Mouse (Mus musculus): ENCODE results near the gene Faf2. TPM values are rescaled to one million over a fixed set of nuclear protein-coding genes. Genes with fewer than 3 reads are reported as not detected.
A peak's percentile ranks its signal among the peaks of the same experiment; 100 is the strongest.

The Faf2 gene
- total and polyA plus RNA-seq, 3 experiments = 40.8 to 51.7 (median 43.7) TPM

DNA sequence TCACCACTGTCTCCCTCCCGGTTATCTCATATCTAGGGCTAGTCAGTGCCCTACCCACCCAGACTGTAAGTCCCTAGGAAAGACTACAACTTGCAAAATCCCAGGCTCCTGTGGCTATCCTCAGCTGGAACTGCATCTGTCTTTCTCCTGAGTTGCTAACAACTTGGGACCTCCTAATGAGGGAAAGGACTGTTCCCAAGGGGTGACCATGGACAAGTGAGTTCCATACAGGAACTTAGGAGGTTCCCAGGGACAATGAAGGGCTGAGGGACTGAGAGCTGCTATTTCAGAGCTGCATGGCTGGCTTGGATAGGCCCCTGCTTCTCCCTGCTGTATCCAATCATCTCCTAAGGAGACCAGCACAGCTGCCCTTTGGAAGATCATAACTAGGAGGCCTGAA is 12.3 kb upstream of the Faf2 start:
- H3K4me2 ChIP-seq (ENCODE audit: insufficient read depth, low read depth, poor library complexity, severe bottlenecking) = no peak overlapping the region
- H3K79me2 ChIP-seq (replicated peaks; ENCODE audit: control insufficient read depth, extremely low read depth, insufficient read depth, poor library complexity, severe bottlenecking) = no peaks in the 10 kb centered on the region
- peaks cover 0 to 10% of the 10 kb centered on the region in 2 experiments; a peak in 2 of 4 replicates for H3K4me1 ChIP-seq (ENCODE audit: control insufficient read depth in 1 of 2, insufficient read depth in 2 of 2)
- dilution Hi-C loops (cut with MboI; ENCODE audit: extremely low pct_ligation_motif_present, extremely low pct_unique_long_range_greater_than_20kb, low sequenced_read_pairs) = no loop called here
- H3K36me3 ChIP-seq (replicated peaks in 1 of 2; ENCODE audit: control insufficient read depth in 1 of 2, insufficient read depth in 1 of 2, low read length in 1 of 2) = peaks cover 0 to 12% of the 10 kb centered on the region in 2 experiments
- TF ChIP-seq POLR2A (IDR thresholded peaks at IDR 0.05; ENCODE audit: low read depth, low read length) (no peak), TBP (conservative IDR thresholded peaks at IDR 0.05; ENCODE audit: low read depth, low read length) (no peak), SIN3A (IDR thresholded peaks at IDR 0.05; ENCODE audit: low read length) (no peak), TCF12 (IDR thresholded peaks at IDR 0.05; ENCODE audit: low read depth, low read length) (no peak), USF2 (conservative IDR thresholded peaks at IDR 0.05; ENCODE audit: low read depth, low read length) (no peak), BHLHE40 (IDR thresholded peaks at IDR 0.05; ENCODE audit: low read depth, low read length) (no peak), CHD2 (IDR thresholded peaks at IDR 0.05; ENCODE audit: low read length) (no peak), GABPA (IDR thresholded peaks at IDR 0.05; ENCODE audit: insufficient replicate concordance, low read depth, low read length) (no peak)
- no peak overlapping the region for H3K9ac ChIP-seq (ENCODE audit: insufficient read depth, low read depth)
- no peak overlapping the region for H3K4me3 ChIP-seq (replicated peaks in 1 of 3; ENCODE audit: low read depth in 2 of 3, low read length in 2 of 3, poor library complexity in 1 of 3)
- DNase-seq (ENCODE audit: extremely low read depth) = no peak
- no peaks in the 10 kb centered on the region for H3K9me3 ChIP-seq (replicated peaks; ENCODE audit: low read length)
- no peaks in the 10 kb centered on the region for H3K27me3 ChIP-seq (replicated peaks)
- in situ Hi-C loops (cut with MboI; ENCODE audit: low pct_ligation_motif_present, low pct_unique_long_range_greater_than_20kb, low sequenced_read_pairs) = no loop called here
- H3K27ac ChIP-seq (ENCODE audit: insufficient read depth, low read depth) = no peak overlapping the region

DNA sequence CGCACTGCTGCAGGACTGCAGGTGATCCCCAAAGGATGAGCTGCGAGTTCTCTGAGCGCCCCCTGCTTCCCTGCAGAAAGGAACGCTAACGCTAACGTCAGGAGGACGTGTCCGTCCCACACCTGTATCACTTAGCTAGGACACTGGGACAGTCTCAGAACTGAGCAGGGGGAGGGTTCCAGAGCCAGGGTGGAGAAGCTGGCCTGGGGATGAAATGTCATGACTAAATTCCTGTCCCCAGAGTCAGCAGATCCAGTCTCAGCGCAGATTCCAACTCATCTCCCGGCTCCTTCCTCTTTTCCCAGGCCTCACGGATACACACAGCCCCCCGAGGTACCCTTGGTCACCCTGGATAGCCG is 11.0 kb upstream of the Faf2 start:
- peak overlapping the region; percentile 48 for H3K4me2 ChIP-seq (ENCODE audit: insufficient read depth, low read depth, poor library complexity, severe bottlenecking)
- no peaks in the 10 kb centered on the region for H3K79me2 ChIP-seq (replicated peaks; ENCODE audit: control insufficient read depth, extremely low read depth, insufficient read depth, poor library complexity, severe bottlenecking)
- in situ Hi-C loops (cut with MboI; ENCODE audit: low pct_ligation_motif_present, low pct_unique_long_range_greater_than_20kb, low sequenced_read_pairs) (no loop called here), dilution Hi-C loops (cut with MboI; ENCODE audit: extremely low pct_ligation_motif_present, extremely low pct_unique_long_range_greater_than_20kb, low sequenced_read_pairs) (no loop called here)
- DNase-seq (ENCODE audit: extremely low read depth) = no peak
- no peak overlapping the region for H3K27ac ChIP-seq (ENCODE audit: insufficient read depth, low read depth)
- peak overlapping the region; percentile 61 to 74 (median 65) for H3K4me3 ChIP-seq (replicated peaks in 1 of 3; ENCODE audit: low read depth in 2 of 3, low read length in 2 of 3, poor library complexity in 1 of 3)
- H3K27me3 ChIP-seq (replicated peaks) = no peaks in the 10 kb centered on the region
- H3K9me3 ChIP-seq (replicated peaks; ENCODE audit: low read length) = no peaks in the 10 kb centered on the region
- peaks cover 0 to 10% of the 10 kb centered on the region in 2 experiments; a peak in 2 of 4 replicates for H3K4me1 ChIP-seq (ENCODE audit: control insufficient read depth in 1 of 2, insufficient read depth in 2 of 2)
- peak overlapping the region; percentile 42 for H3K9ac ChIP-seq (ENCODE audit: insufficient read depth, low read depth)
- H3K36me3 ChIP-seq (replicated peaks in 1 of 2; ENCODE audit: control insufficient read depth in 1 of 2, insufficient read depth in 1 of 2, low read length in 1 of 2) = peaks cover 0 to 7% of the 10 kb centered on the region in 2 experiments
- TF ChIP-seq ZMIZ1 (IDR thresholded peaks at IDR 0.05; ENCODE audit: low read depth, low read length) = no peak
- TF ChIP-seq ZNF384 (IDR thresholded peaks at IDR 0.05; ENCODE audit: low read depth, low read length) = no peak
- TF ChIP-seq MYC (IDR thresholded peaks at IDR 0.05; ENCODE audit: low read depth, low read length) = no peak
- no peak for TF ChIP-seq MAZ (IDR thresholded peaks at IDR 0.05; ENCODE audit: low read depth, low read length)
- TF ChIP-seq IRF4 (IDR thresholded peaks at IDR 0.05; ENCODE audit: low read depth, low read length) = no peak
- no peak for TF ChIP-seq CTCF (conservative IDR thresholded peaks at IDR 0.05 in 1 of 2, IDR thresholded peaks at IDR 0.05 in 1 of 2; ENCODE audit: low read depth in 2 of 2, low read length in 2 of 2)
- TF ChIP-seq ZC3H11A (IDR thresholded peaks at IDR 0.05; ENCODE audit: low read depth, low read length) = no peak
- TF ChIP-seq CHD1 (IDR thresholded peaks at IDR 0.05; ENCODE audit: low read depth, low read length) = no peak
- TF ChIP-seq USF1 (IDR thresholded peaks at IDR 0.05; ENCODE audit: low read depth, low read length) = no peak
- no peak for TF ChIP-seq MXI1 (IDR thresholded peaks at IDR 0.05; ENCODE audit: low read depth, low read length)
- TF ChIP-seq POLR2AphosphoS2 (IDR thresholded peaks at IDR 0.05; ENCODE audit: low read depth, low read length) = no peak
- TF ChIP-seq NRF1 (IDR thresholded peaks at IDR 0.05; ENCODE audit: low read depth, low read length) = no peak

Measured in CH12.LX (cell line).